Mouse (Mus musculus): ENCODE measurements around the gene Vmn1r142.
"Not testable (repeated sequence)": the region's sequence is repeated elsewhere in the genome, so short reads cannot be mapped to it uniquely, and the experiment has no call there.

GRCm38 (mm10) chr7:22189077-22189476 lies 25.2 kb upstream of the Vmn1r142 start, which contains the start of gene Vmn1r143:
- not testable (repeated sequence) for TF ChIP-seq CTCF (conservative IDR thresholded peaks at IDR 0.05; ENCODE audit: low read length); POU5F1 (IDR thresholded peaks at IDR 0.05; ENCODE audit: borderline replicate concordance, low read length); NANOG (IDR thresholded peaks at IDR 0.05; ENCODE audit: borderline replicate concordance, low read length)
